Mouse (Mus musculus): ENCODE results near the gene Tenm2. TPM values are rescaled to one million over a fixed set of nuclear protein-coding genes. Genes with fewer than 3 reads are reported as not detected.

The Tenm2 gene
- polyA plus RNA-seq, 1 experiment from 2014 or later: 3.4 TPM

GRCm38 (mm10) chr11:36488666-36489065, 747.1 kb downstream of the Tenm2 start:
- Histone ChIP-seq H3K36me3 (ENCODE audit: control insufficient read depth, insufficient read depth, low read length) (no peaks in the 10 kb centered on the region), H3K9me3 (ENCODE audit: control insufficient read depth, low read length) (no peaks in the 10 kb centered on the region), H3K4me2 (ENCODE audit: low read depth, low read length) (no peak overlapping the region), H3K9ac (ENCODE audit: low read depth, low read length) (no peak overlapping the region), H3K27ac (replicated peaks; ENCODE audit: low read depth, low read length) (no peak overlapping the region), H3K4me1 (ENCODE audit: control insufficient read depth, insufficient read depth, low read length) (0 out of 2 replicates have a peak, but pooled peaks cover 3% of the 10 kb centered on the region), H3K4me3 (ENCODE audit: low read depth, low read length) (no peak overlapping the region), H3K27me3 (replicated peaks; ENCODE audit: control insufficient read depth, insufficient read depth, low read length) (no peaks in the 10 kb centered on the region)
- 66% methylated on average over 4 of the region's 4 CpGs for WGBS
- no peak for ATAC-seq (ENCODE audit: low read depth)
- DNase-seq (ENCODE audit: low spot score): no peak

GRCm38 (mm10) chr11:36486092-36486491, 749.7 kb downstream of the Tenm2 start:
- Histone ChIP-seq H3K9ac (ENCODE audit: low read depth, low read length) (no peak overlapping the region), H3K4me3 (ENCODE audit: low read depth, low read length) (no peak overlapping the region), H3K9me3 (ENCODE audit: control insufficient read depth, low read length) (no peaks in the 10 kb centered on the region), H3K4me1 (ENCODE audit: control insufficient read depth, insufficient read depth, low read length) (0 out of 2 replicates have a peak, but pooled peaks cover 3% of the 10 kb centered on the region), H3K27ac (replicated peaks; ENCODE audit: low read depth, low read length) (no peak overlapping the region), H3K36me3 (ENCODE audit: control insufficient read depth, insufficient read depth, low read length) (no peaks in the 10 kb centered on the region), H3K4me2 (ENCODE audit: low read depth, low read length) (0 out of 2 replicates have a peak overlapping the region, but pooled peaks have one; percentile 5), H3K27me3 (replicated peaks; ENCODE audit: control insufficient read depth, insufficient read depth, low read length) (no peaks in the 10 kb centered on the region)
- ATAC-seq (ENCODE audit: low read depth): no peak
- 70% methylated on average over 12 of the region's 12 CpGs for WGBS
- no peak for DNase-seq (ENCODE audit: low spot score)

GRCm38 (mm10) chr11:36484466-36485069, 751.2 kb downstream of the Tenm2 start:
- Histone ChIP-seq H3K4me3 (ENCODE audit: low read depth, low read length) (no peak overlapping the region), H3K4me1 (ENCODE audit: control insufficient read depth, insufficient read depth, low read length) (0 out of 2 replicates have a peak, but pooled peaks cover 3% of the 10 kb centered on the region), H3K27me3 (replicated peaks; ENCODE audit: control insufficient read depth, insufficient read depth, low read length) (no peaks in the 10 kb centered on the region), H3K9me3 (ENCODE audit: control insufficient read depth, low read length) (no peaks in the 10 kb centered on the region), H3K4me2 (ENCODE audit: low read depth, low read length) (no peak overlapping the region), H3K36me3 (ENCODE audit: control insufficient read depth, insufficient read depth, low read length) (no peaks in the 10 kb centered on the region), H3K27ac (replicated peaks; ENCODE audit: low read depth, low read length) (no peak overlapping the region), H3K9ac (ENCODE audit: low read depth, low read length) (no peak overlapping the region)
- no peak for ATAC-seq (ENCODE audit: low read depth)
- WGBS: 45% methylated on average over 8 of the region's 8 CpGs
- no peak for DNase-seq (ENCODE audit: low spot score)

- no peaks in the 10 kb centered on the region for H3K9me3 ChIP-seq (ENCODE audit: control insufficient read depth, low read length)
- H3K27ac ChIP-seq (replicated peaks; ENCODE audit: low read depth, low read length): no peak overlapping the region
- no peak overlapping the region for H3K4me2 ChIP-seq (ENCODE audit: low read depth, low read length)
- no peaks in the 10 kb centered on the region for H3K36me3 ChIP-seq (ENCODE audit: control insufficient read depth, insufficient read depth, low read length)
- 76% methylated on average over 8 of the region's 8 CpGs for WGBS
- ATAC-seq (ENCODE audit: low read depth) (no peak), DNase-seq (ENCODE audit: low spot score) (no peak)
- no peak overlapping the region for H3K4me3 ChIP-seq (ENCODE audit: low read depth, low read length)
- H3K4me1 ChIP-seq (ENCODE audit: control insufficient read depth, insufficient read depth, low read length): peaks cover 3% of the 10 kb centered on the region; the same call in 1 of the 2 replicates
- H3K27me3 ChIP-seq (replicated peaks; ENCODE audit: control insufficient read depth, insufficient read depth, low read length): no peaks in the 10 kb centered on the region; the same call in 1 of the 2 replicates
- no peak overlapping the region for H3K9ac ChIP-seq (ENCODE audit: low read depth, low read length)
These were observed 753.6 kb downstream of the Tenm2 start for GRCm38 (mm10) chr11:36482136-36482535.

GRCm38 (mm10) chr11:36481524-36481923, 754.2 kb downstream of the Tenm2 start:
- 66% methylated on average over 7 of the region's 7 CpGs for WGBS
- Histone ChIP-seq H3K9me3 (ENCODE audit: control insufficient read depth, low read length) (no peaks in the 10 kb centered on the region), H3K27me3 (replicated peaks; ENCODE audit: control insufficient read depth, insufficient read depth, low read length) (no peaks in the 10 kb centered on the region; the same call in 1 of the 2 replicates), H3K4me2 (ENCODE audit: low read depth, low read length) (no peak overlapping the region), H3K9ac (ENCODE audit: low read depth, low read length) (no peak overlapping the region), H3K36me3 (ENCODE audit: control insufficient read depth, insufficient read depth, low read length) (no peaks in the 10 kb centered on the region), H3K27ac (replicated peaks; ENCODE audit: low read depth, low read length) (no peak overlapping the region), H3K4me1 (ENCODE audit: control insufficient read depth, insufficient read depth, low read length) (peaks cover 3% of the 10 kb centered on the region; the same call in 1 of the 2 replicates), H3K4me3 (ENCODE audit: low read depth, low read length) (no peak overlapping the region)
- DNase-seq (ENCODE audit: low spot score): no peak
- ATAC-seq (ENCODE audit: low read depth): peak; percentile 22; the same call in 1 of the 2 replicates

- Histone ChIP-seq H3K27ac (replicated peaks; ENCODE audit: low read depth, low read length) (no peak overlapping the region), H3K9ac (ENCODE audit: low read depth, low read length) (no peak overlapping the region), H3K4me2 (ENCODE audit: low read depth, low read length) (no peak overlapping the region), H3K4me3 (ENCODE audit: low read depth, low read length) (no peak overlapping the region), H3K27me3 (replicated peaks; ENCODE audit: control insufficient read depth, insufficient read depth, low read length) (no peaks in the 10 kb centered on the region; the same call in 1 of the 2 replicates), H3K9me3 (ENCODE audit: control insufficient read depth, low read length) (no peaks in the 10 kb centered on the region), H3K4me1 (ENCODE audit: control insufficient read depth, insufficient read depth, low read length) (peaks cover 3% of the 10 kb centered on the region; the same call in 1 of the 2 replicates), H3K36me3 (ENCODE audit: control insufficient read depth, insufficient read depth, low read length) (no peaks in the 10 kb centered on the region)
- ATAC-seq (ENCODE audit: low read depth) (no peak), DNase-seq (ENCODE audit: low spot score) (no peak)
- WGBS: 94% methylated on average over 5 of the region's 5 CpGs
These were observed 754.7 kb downstream of the Tenm2 start for GRCm38 (mm10) chr11:36481086-36481485.

- H3K27ac ChIP-seq (replicated peaks; ENCODE audit: low read depth, low read length): no peak overlapping the region
- 74% methylated on average over 9 of the region's 9 CpGs for WGBS
- no peaks in the 10 kb centered on the region for H3K4me1 ChIP-seq (ENCODE audit: control insufficient read depth, insufficient read depth, low read length)
- no peaks in the 10 kb centered on the region for H3K9me3 ChIP-seq (ENCODE audit: control insufficient read depth, low read length)
- no peak overlapping the region for H3K9ac ChIP-seq (ENCODE audit: low read depth, low read length)
- ATAC-seq (ENCODE audit: low read depth) (no peak), DNase-seq (ENCODE audit: low spot score) (no peak)
- no peaks in the 10 kb centered on the region for H3K36me3 ChIP-seq (ENCODE audit: control insufficient read depth, insufficient read depth, low read length)
- no peak overlapping the region for H3K4me2 ChIP-seq (ENCODE audit: low read depth, low read length)
- H3K27me3 ChIP-seq (replicated peaks; ENCODE audit: control insufficient read depth, insufficient read depth, low read length): no peaks in the 10 kb centered on the region
- no peak overlapping the region for H3K4me3 ChIP-seq (ENCODE audit: low read depth, low read length)
These were observed 765.8 kb downstream of the Tenm2 start for GRCm38 (mm10) chr11:36469811-36470551.

- no peaks in the 10 kb centered on the region for H3K9me3 ChIP-seq (ENCODE audit: control insufficient read depth, low read length)
- no peak for DNase-seq (ENCODE audit: low spot score)
- WGBS: 75% methylated on average over 6 of the region's 6 CpGs
- no peak for ATAC-seq (ENCODE audit: low read depth)
- no peaks in the 10 kb centered on the region for H3K27me3 ChIP-seq (replicated peaks; ENCODE audit: control insufficient read depth, insufficient read depth, low read length)
- no peak overlapping the region for H3K27ac ChIP-seq (replicated peaks; ENCODE audit: low read depth, low read length)
- H3K36me3 ChIP-seq (ENCODE audit: control insufficient read depth, insufficient read depth, low read length): no peaks in the 10 kb centered on the region
- no peak overlapping the region for H3K4me2 ChIP-seq (ENCODE audit: low read depth, low read length)
- H3K4me3 ChIP-seq (ENCODE audit: low read depth, low read length): no peak overlapping the region
- H3K9ac ChIP-seq (ENCODE audit: low read depth, low read length): no peak overlapping the region
- no peaks in the 10 kb centered on the region for H3K4me1 ChIP-seq (ENCODE audit: control insufficient read depth, insufficient read depth, low read length)
These were observed 777.3 kb downstream of the Tenm2 start for GRCm38 (mm10) chr11:36458451-36458850.

Data from embryonic facial prominence, embryonic 14.5 days (tissue).